Mouse (Mus musculus) MEL (cell line): ENCODE measurements around the gene Smarca4. TPM values are rescaled to one million over a fixed set of nuclear protein-coding genes. Genes with fewer than 3 reads are reported as not detected.
A peak's percentile ranks its signal among the peaks of the same experiment; 100 is the strongest.

Experiments
- DNase-seq: peaks from one replicate; pipeline ENCODE4 v3.0.0; 2011; ENCODE audit warnings: low read depth, low spot score
- H3K27ac ChIP-seq: 2 replicates; pipeline ENCODE4 v1.5.1; 2012; ENCODE audit warnings: low read depth, mild to moderate bottlenecking, control low read depth, low read length, moderate library complexity; ENCODE audit not compliant: control insufficient read depth
- H3K27me3 ChIP-seq, 2 experiments: fragments of 150-350 bp in 1 of 2; sonication (generic) in 1 of 2; 2 replicates each; pipeline ENCODE4 v1.6.1; 2012; ENCODE audit warnings: low read length in 2 of 2, mild to moderate bottlenecking in 2 of 2, improper control_type of control experiment in 1 of 2, moderate library complexity in 1 of 2; ENCODE audit not compliant: insufficient read depth in 2 of 2, control insufficient read depth in 1 of 2
- H3K36me3 ChIP-seq, 2 experiments: 2 replicates each; pipeline ENCODE4 v1.6.1; 2012 to 2014; ENCODE audit warnings: low read length in 2 of 2, improper control_type of control experiment in 1 of 2, inconsistent platforms in 1 of 2, mild to moderate bottlenecking in 1 of 2; ENCODE audit not compliant: insufficient read depth in 2 of 2, control insufficient read depth in 1 of 2
- H3K4me1 ChIP-seq, 2 experiments: fragments of 150-350 bp in 1 of 2; sonication (generic) in 1 of 2; 2 replicates each; pipeline ENCODE4 v1.6.1; 2012; ENCODE audit warnings: low read length in 2 of 2, improper control_type of control experiment in 1 of 2, mild to moderate bottlenecking in 1 of 2; ENCODE audit not compliant: insufficient read depth in 2 of 2, control insufficient read depth in 1 of 2
- H3K4me3 ChIP-seq, 2 experiments: fragments of 150-350 bp in 1 of 2; sonication (generic) in 1 of 2; 2 replicates each; pipeline ENCODE4 v1.5.1; 2012; ENCODE audit warnings: low read depth in 2 of 2, low read length in 2 of 2, mild to moderate bottlenecking in 2 of 2, moderate library complexity in 2 of 2, control low read depth in 1 of 2, improper control_type of control experiment in 1 of 2; ENCODE audit not compliant: control insufficient read depth in 1 of 2, insufficient read depth in 1 of 2
- H3K79me2 ChIP-seq: 2 replicates; pipeline ENCODE4 v1.6.1; 2012; ENCODE audit warnings: mild to moderate bottlenecking, low read length, moderate library complexity; ENCODE audit not compliant: control insufficient read depth, poor library complexity, insufficient read depth
- H3K9ac ChIP-seq: 2 replicates; pipeline ENCODE4 v1.6.1; 2012; ENCODE audit warnings: low read depth, mild to moderate bottlenecking, control low read depth, low read length, moderate library complexity; ENCODE audit not compliant: control insufficient read depth, poor library complexity, severe bottlenecking
- H3K9me3 ChIP-seq: fragments of 150-350 bp; sonication (generic); replicated peaks from 2 replicates; pipeline ENCODE4 v1.6.1; 2012; ENCODE audit warnings: mild to moderate bottlenecking, low read length, improper control_type of control experiment, moderate library complexity; ENCODE audit not compliant: insufficient read depth
- BHLHE40 ChIP-seq: IDR thresholded peaks from 2 replicates; pipeline ENCODE4 v1.6.1; 2012; ENCODE audit warnings: low read depth, mild to moderate bottlenecking, inconsistent platforms, low read length, improper control_type of control experiment, borderline replicate concordance
- CHD2 ChIP-seq: IDR thresholded peaks from 2 replicates; pipeline ENCODE4 v1.6.1; 2011; ENCODE audit warnings: low read length, improper control_type of control experiment
- CTCF ChIP-seq, 3 experiments: IDR thresholded peaks in 2 of 3; conservative IDR thresholded peaks in 1 of 3; 2 replicates each; pipeline ENCODE4 v1.5.1; 2011 to 2012; ENCODE audit warnings: low read length in 3 of 3, low read depth in 2 of 3, mild to moderate bottlenecking in 2 of 3, improper control_type of control experiment in 1 of 3, inconsistent platforms in 1 of 3, mixed read lengths in 1 of 3, moderate library complexity in 1 of 3; ENCODE audit not compliant: control insufficient read depth in 1 of 3, insufficient read depth in 1 of 3, poor library complexity in 1 of 3, severe bottlenecking in 1 of 3
- E2F4 ChIP-seq: IDR thresholded peaks from 2 replicates; pipeline ENCODE4 v1.6.1; 2011; ENCODE audit warnings: low read depth, low read length, improper control_type of control experiment, borderline replicate concordance
- ELF1 ChIP-seq: IDR thresholded peaks from 2 replicates; pipeline ENCODE4 v1.6.1; 2014; ENCODE audit warnings: low read depth, mild to moderate bottlenecking, inconsistent platforms, low read length, improper control_type of control experiment, moderate library complexity
- EP300 ChIP-seq, 2 experiments: IDR thresholded peaks; 2 replicates each; pipeline ENCODE4 v1.6.1; 2011; ENCODE audit warnings: improper control_type of control experiment in 2 of 2, low read length in 2 of 2, low read depth in 1 of 2, mild to moderate bottlenecking in 1 of 2
- GABPA ChIP-seq: IDR thresholded peaks from 2 replicates; pipeline ENCODE4 v1.6.1; 2012; ENCODE audit warnings: low read depth, mild to moderate bottlenecking, inconsistent platforms, low read length, improper control_type of control experiment, moderate library complexity
- GATA1 ChIP-seq: IDR thresholded peaks from 2 replicates; pipeline ENCODE4 v1.6.1; 2011; ENCODE audit warnings: low read depth, low read length, improper control_type of control experiment
- KAT2A ChIP-seq: conservative IDR thresholded peaks from 2 replicates; pipeline ENCODE4 v1.6.1; 2012; ENCODE audit warnings: low read depth, low read length, improper control_type of control experiment, inconsistent platforms
- MAX ChIP-seq: IDR thresholded peaks from 2 replicates; pipeline ENCODE4 v1.6.1; 2011; ENCODE audit warnings: low read length, improper control_type of control experiment
- MEF2A ChIP-seq: IDR thresholded peaks from 2 replicates; pipeline ENCODE4 v1.6.1; 2014; ENCODE audit warnings: low read depth, mild to moderate bottlenecking, inconsistent platforms, low read length, improper control_type of control experiment; ENCODE audit not compliant: poor library complexity, insufficient replicate concordance, severe bottlenecking; ENCODE audit errors: extremely low read depth
- MYC ChIP-seq: IDR thresholded peaks from 2 replicates; pipeline ENCODE4 v1.6.1; 2011; ENCODE audit warnings: low read depth, mild to moderate bottlenecking, low read length, improper control_type of control experiment, moderate library complexity
- NELFE ChIP-seq: IDR thresholded peaks from 2 replicates; pipeline ENCODE4 v1.6.1; 2011; ENCODE audit warnings: low read depth, low read length, improper control_type of control experiment
- POLR2A ChIP-seq, 2 experiments: IDR thresholded peaks; 2 replicates each; pipeline ENCODE4 v1.6.1; 2011 to 2012; ENCODE audit warnings: low read length in 2 of 2, mild to moderate bottlenecking in 2 of 2, control low read depth in 1 of 2, improper control_type of control experiment in 1 of 2, low read depth in 1 of 2, moderate library complexity in 1 of 2; ENCODE audit not compliant: control insufficient read depth in 1 of 2, insufficient read depth in 1 of 2, poor library complexity in 1 of 2
- POLR2AphosphoS2 ChIP-seq: IDR thresholded peaks from 2 replicates; pipeline ENCODE4 v1.6.1; 2011; ENCODE audit warnings: low read length, improper control_type of control experiment
- SMC3 ChIP-seq: IDR thresholded peaks from 2 replicates; pipeline ENCODE4 v1.6.1; 2011; ENCODE audit warnings: low read depth, low read length, improper control_type of control experiment
- UBTF ChIP-seq: IDR thresholded peaks from 2 replicates; pipeline ENCODE4 v1.6.1; 2012; ENCODE audit warnings: low read depth, mild to moderate bottlenecking, inconsistent platforms, low read length, improper control_type of control experiment, moderate library complexity, borderline replicate concordance; ENCODE audit not compliant: insufficient read depth
- USF2 ChIP-seq, 2 experiments: IDR thresholded peaks; 2 replicates each; pipeline ENCODE4 v1.6.1; 2011 to 2012; ENCODE audit warnings: improper control_type of control experiment in 2 of 2, low read length in 2 of 2, borderline replicate concordance in 1 of 2, inconsistent platforms in 1 of 2, low read depth in 1 of 2, mild to moderate bottlenecking in 1 of 2; ENCODE audit not compliant: insufficient read depth in 1 of 2
- ZKSCAN1 ChIP-seq: IDR thresholded peaks from 2 replicates; pipeline ENCODE4 v1.6.1; 2012; ENCODE audit warnings: low read depth, mild to moderate bottlenecking, inconsistent platforms, low read length, improper control_type of control experiment, moderate library complexity
- ZMIZ1 ChIP-seq: IDR thresholded peaks from 2 replicates; pipeline ENCODE4 v1.6.1; 2012; ENCODE audit warnings: low read depth, mild to moderate bottlenecking, inconsistent platforms, low read length, improper control_type of control experiment, moderate library complexity
- polyA plus RNA-seq, 2 experiments: library from polyadenylated mRNA; stranded (reverse) in 1 of 2; unstranded in 1 of 2; fragments of >175 nt in 1 of 2; fragments of >200 nt in 1 of 2; gene quantifications; 2 replicates each; pipeline versions ENCODE4 v1.2.1 to v1.2.4; 2012; ENCODE audit warnings: low replicate concordance in 2 of 2, low read depth in 1 of 2; ENCODE audit not compliant: insufficient read length in 2 of 2, insufficient read depth in 1 of 2, missing spikeins in 1 of 2
- total RNA-seq: library from RNA; depleted of rRNA; stranded (reverse); fragments of 300-350 nt; gene quantifications from 2 replicates; pipeline ENCODE4 v1.2.3, GENCODE M21; 2012

Gene Smarca4
- total and polyA plus RNA-seq, 3 experiments = 71.4 to 381 (median 249) TPM

GRCm38 (mm10) chr9:21750370-21750769 is 134.4 kb downstream of the Smarca4 start:
- Histone ChIP-seq H3K36me3 (peaks cover 8 to 28% of the 10 kb centered on the region in 2 experiments), H3K4me1 (peaks cover 10 to 14% of the 10 kb centered on the region in 2 experiments), H3K9me3 (no peaks in the 10 kb centered on the region), H3K27me3 (no peaks in the 10 kb centered on the region), H3K79me2 (no peaks in the 10 kb centered on the region), H3K9ac (no peak overlapping the region), H3K27ac (no peak overlapping the region), H3K4me3 (no peak overlapping the region)
- DNase-seq = no peak
- TF ChIP-seq SMC3 = 0 out of 2 replicates have a peak, but pooled peaks have one; percentile 3
- peak in 1 of 2 experiments; percentile 22; a peak in 1 of 4 replicates for TF ChIP-seq POLR2A (IDR thresholded peaks at IDR 0.05; ENCODE audit: control insufficient read depth in 1 of 2, insufficient read depth in 1 of 2, low read depth in 1 of 2, low read length in 2 of 2, poor library complexity in 1 of 2)
- no peak for TF ChIP-seq MAX
- no peak for TF ChIP-seq USF2 (IDR thresholded peaks at IDR 0.05; ENCODE audit: borderline replicate concordance in 1 of 2, insufficient read depth in 1 of 2, low read depth in 1 of 2, low read length in 2 of 2)
- no peak for TF ChIP-seq KAT2A
- TF ChIP-seq MYC = no peak
- no peak for TF ChIP-seq ZMIZ1
- TF ChIP-seq CHD2 = no peak
- TF ChIP-seq ZKSCAN1 = no peak
- peak; percentile 70 for TF ChIP-seq POLR2AphosphoS2
- TF ChIP-seq UBTF = no peak
- TF ChIP-seq CTCF (IDR thresholded peaks at IDR 0.05 in 2 of 3, conservative IDR thresholded peaks at IDR 0.05 in 1 of 3; ENCODE audit: control insufficient read depth in 1 of 3, insufficient read depth in 1 of 3, low read depth in 2 of 3, low read length in 3 of 3, poor library complexity in 1 of 3, severe bottlenecking in 1 of 3) = no peak
- 0 out of 2 replicates have a peak, but pooled peaks have one; percentile 43 for TF ChIP-seq E2F4
- no peak for TF ChIP-seq BHLHE40
- TF ChIP-seq ELF1 = no peak
- TF ChIP-seq GABPA = no peak
- TF ChIP-seq NELFE = no peak
- no peak for TF ChIP-seq MEF2A
- TF ChIP-seq GATA1 = no peak

GRCm38 (mm10) chr9:21751347-21751746 is 135.4 kb downstream of the Smarca4 start:
- peaks cover 8 to 25% of the 10 kb centered on the region in 2 experiments for H3K36me3 ChIP-seq

More at GRCm38 (mm10) chr9:21751347-21751746, 135.4 kb downstream of the Smarca4 start:
- no peak overlapping the region for H3K4me3 ChIP-seq
- H3K9ac ChIP-seq = no peak overlapping the region
- TF ChIP-seq EP300 (IDR thresholded peaks at IDR 0.05; ENCODE audit: low read depth in 1 of 2, low read length in 2 of 2) (no peak), SMC3 (peak; percentile 20; the same call in 1 of the 2 replicates)
- H3K4me1 ChIP-seq = peaks cover 10 to 14% of the 10 kb centered on the region in 2 experiments
- DNase-seq = peak; percentile 53
- H3K79me2 ChIP-seq = no peaks in the 10 kb centered on the region
- H3K27ac ChIP-seq = no peak overlapping the region
- H3K27me3 ChIP-seq = no peaks in the 10 kb centered on the region
- no peaks in the 10 kb centered on the region for H3K9me3 ChIP-seq
